Mouse (Mus musculus) cortical plate, adult 2 months (tissue): ENCODE data around the gene Gm43738.

Experiments
- CTCF ChIP-seq: fragments of 200-500 bp; IDR thresholded peaks from 2 replicates; pipeline ENCODE4 v1.5.1; 2011; ENCODE audit warnings: mild to moderate bottlenecking, control low read depth, low read length; ENCODE audit not compliant: insufficient read depth; ENCODE audit errors: extremely low read depth
- POLR2A ChIP-seq: fragments of 200-500 bp; IDR thresholded peaks from 2 replicates; pipeline ENCODE4 v1.6.1; 2011; ENCODE audit warnings: mild to moderate bottlenecking, low read length, control low read depth; ENCODE audit not compliant: insufficient read depth; ENCODE audit errors: extremely low read depth

- TF ChIP-seq CTCF (no peak), POLR2A (no peak)
Measured at GRCm38 (mm10) chr3:89129908-89130307, 29.0 kb upstream of the Gm43738 start.
